8 mouse cellular contexts compared by ENCODE assay signal in the genomic region with DNA sequence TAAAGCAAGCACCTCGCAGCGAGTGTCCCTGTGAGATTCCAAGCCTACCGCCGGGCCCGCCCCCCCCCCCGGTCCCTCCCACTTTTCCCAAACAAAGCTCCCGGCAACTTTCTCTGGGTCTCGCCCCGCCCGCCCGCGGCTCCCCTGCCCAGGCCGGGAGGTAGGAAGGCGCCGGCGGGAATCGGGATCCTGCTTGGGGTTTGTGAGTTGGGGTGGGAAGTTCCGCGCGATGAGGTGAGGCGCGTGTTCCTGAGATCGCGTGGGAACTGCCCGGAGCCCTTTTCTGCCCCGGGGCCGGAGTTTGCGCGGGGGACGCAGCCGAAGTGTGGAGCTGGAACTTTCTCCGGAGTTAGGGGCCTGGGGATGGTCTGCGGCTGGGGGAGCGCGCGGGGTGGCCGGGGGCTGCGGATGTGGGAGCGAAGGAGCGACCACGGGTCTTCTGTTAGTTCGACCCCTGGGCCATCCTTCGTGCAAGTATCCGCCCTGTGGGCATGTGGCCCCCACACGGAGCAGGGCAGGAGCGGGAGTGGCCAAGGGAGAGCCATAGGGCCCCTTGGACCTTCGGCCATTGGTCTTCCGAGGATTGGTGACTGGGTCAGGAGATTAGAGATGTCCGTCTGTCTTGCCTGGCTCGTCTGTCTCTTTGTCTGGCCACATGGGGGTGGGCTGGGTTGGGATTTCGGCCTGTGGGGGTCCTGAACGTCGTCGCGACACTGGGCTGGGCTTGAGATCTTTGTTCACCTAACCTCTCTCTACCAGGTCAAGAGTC. TPM values are rescaled to one million over a fixed set of nuclear protein-coding genes. Genes with fewer than 3 reads are reported as not detected.
DNase-seq lines count a peak whose midpoint lies in the region; ATAC-seq lines count a peak whose summit lies in the region.

A gene (plus strand): TSS at position 81 of the 769 bp plus-strand sequence.

- H3K9ac ChIP-seq in hindbrain, embryonic 14.5 days: peak within 1 kb of the TSS; percentile 78
- H3K9ac ChIP-seq in liver, embryonic 16.5 days (ENCODE audit: low read depth, low read length): peak within 1 kb of the TSS; percentile 51

- H3K4me1 ChIP-seq in forebrain, embryonic 10.5 days: peaks cover 67% of the 10 kb centered on the region
- H3K4me1 ChIP-seq in hindbrain, embryonic 14.5 days (replicated peaks; ENCODE audit: control insufficient read depth, insufficient read depth, low read length): peaks cover 9% of the 10 kb centered on the region
- H3K4me1 ChIP-seq in liver, embryonic 16.5 days (ENCODE audit: control insufficient read depth, low read depth, low read length): peaks cover 19% of the 10 kb centered on the region

- peak within 1 kb of the TSS; percentile 62 for H3K4me2 ChIP-seq in hindbrain, embryonic 14.5 days (replicated peaks)
- peak within 1 kb of the TSS; percentile 65 for H3K4me2 ChIP-seq in liver, embryonic 16.5 days (ENCODE audit: low read depth, low read length)

- H3K4me3 ChIP-seq in forebrain, embryonic 10.5 days: peak within 1 kb of the TSS; percentile 87
- H3K4me3 ChIP-seq in hindbrain, embryonic 14.5 days (replicated peaks; ENCODE audit: low read length): peak within 1 kb of the TSS; percentile 49
- H3K4me3 ChIP-seq in liver, embryonic 16.5 days (ENCODE audit: low read depth, low read length): peak within 1 kb of the TSS; percentile 55

- no peak for DNase-seq in urinary bladder, adult 2 months (ENCODE audit: low spot score)
- DNase-seq in urinary bladder, postnatal 10 days (ENCODE audit: low spot score): no peak
- peak; percentile 83 for DNase-seq in forebrain, embryonic 10.5 days (ENCODE audit: extremely low spot score, low spot score)
- DNase-seq in hindbrain, embryonic 14.5 days (ENCODE audit: low spot score): peak; percentile 38
- DNase-seq in ovary, adult 18-20 months (ENCODE audit: low spot score): peak; percentile 41
- DNase-seq in spleen, postnatal 4 days (ENCODE audit: low spot score in 2 of 2): no peak
- DNase-seq in thymus, postnatal 10 days (ENCODE audit: low spot score in 2 of 2): no peak

- H3K27me3 ChIP-seq in forebrain, embryonic 10.5 days (ENCODE audit: poor library complexity, severe bottlenecking): peaks cover 30% of the 10 kb centered on the region
- peaks cover 15% of the 10 kb centered on the region for H3K27me3 ChIP-seq in hindbrain, embryonic 14.5 days (ENCODE audit: control insufficient read depth, insufficient read depth, low read length)
- peaks cover 19% of the 10 kb centered on the region for H3K27me3 ChIP-seq in liver, embryonic 16.5 days (ENCODE audit: control insufficient read depth, insufficient read depth, low read depth, low read length)

- peak; percentile 36; the same call in 1 of the 2 replicates for ATAC-seq in hindbrain, embryonic 14.5 days (ENCODE audit: low FRiP score)
- peak; percentile 23; the same call in 1 of the 2 replicates for ATAC-seq in liver, embryonic 16.5 days (ENCODE audit: low read depth)

- H3K36me3 ChIP-seq in forebrain, embryonic 10.5 days (replicated peaks): peaks cover 41% of the 10 kb centered on the region
- 0 out of 2 replicates have a peak, but pooled peaks cover 6% of the 10 kb centered on the region for H3K36me3 ChIP-seq in hindbrain, embryonic 14.5 days (replicated peaks; ENCODE audit: control insufficient read depth, insufficient read depth)
- no peaks in the 10 kb centered on the region for H3K36me3 ChIP-seq in liver, embryonic 16.5 days (ENCODE audit: control insufficient read depth, insufficient read depth)

- no peaks in the 10 kb centered on the region; the same call in 1 of the 2 replicates for H3K9me3 ChIP-seq in forebrain, embryonic 10.5 days
- no peaks in the 10 kb centered on the region for H3K9me3 ChIP-seq in hindbrain, embryonic 14.5 days (ENCODE audit: control insufficient read depth, low read length)
- no peaks in the 10 kb centered on the region for H3K9me3 ChIP-seq in liver, embryonic 16.5 days (replicated peaks; ENCODE audit: control insufficient read depth, low read length)

- 1% methylated on average over 52 of the region's 55 CpGs for WGBS in forebrain, embryonic 10.5 days
- WGBS in hindbrain, embryonic 14.5 days: under 1% methylated on average over 52 of the region's 55 CpGs
- 3% methylated on average over 55 of the region's 55 CpGs for WGBS in liver, embryonic 16.5 days (ENCODE audit: insufficient replicate concordance)

- peak within 1 kb of the TSS; percentile 100 for H3K27ac ChIP-seq in forebrain, embryonic 10.5 days
- peak within 1 kb of the TSS; percentile 85 for H3K27ac ChIP-seq in hindbrain, embryonic 14.5 days
- H3K27ac ChIP-seq in liver, embryonic 16.5 days (ENCODE audit: low read length): peak within 1 kb of the TSS; percentile 37; the same call in 1 of the 2 replicates

RNA-seq across cellular contexts. Expression of the gene that starts here (rescaled TPM):
- 29.1 and 29.2 TPM in 2 replicates for polyA plus RNA-seq in urinary bladder, adult 2 months (2012; rRNA removed)
- polyA plus RNA-seq in forebrain, embryonic 10.5 days (2016; fragmentation: Nextera tagmentation; extraction: Ambion mirVana): 337 and 380 TPM in 2 replicates
- 37.7 and 48.0 TPM in 2 replicates for polyA plus RNA-seq in hindbrain, embryonic 14.5 days (2014; fragmentation: Nextera tagmentation; extraction: Ambion mirVana)
- 5.0 and 6.5 TPM in 2 replicates for polyA plus RNA-seq in liver, embryonic 16.5 days (2015; fragmentation: Nextera tagmentation; extraction: Ambion mirVana)

Comparison
In these comparisons a context has a peak if more than half of its experiments do, and no peak if none do; other contexts are left out.
1. DNase-seq: peak in forebrain, embryonic 10.5 days (single experiment), hindbrain, embryonic 14.5 days (single experiment) and ovary, adult 18-20 months (single experiment); none in urinary bladder, adult 2 months (single experiment), urinary bladder, postnatal 10 days (single experiment), spleen, postnatal 4 days (0 of 2) and thymus, postnatal 10 days (0 of 2).
2. H3K27ac ChIP-seq: peak in every context shown above with its lines; median percentile 100 in forebrain, embryonic 10.5 days; 85 in hindbrain, embryonic 14.5 days; 37 in liver, embryonic 16.5 days.
3. Peak in every context shown above with its lines, with median percentiles within 50 percentile points of each other: H3K4me3 ChIP-seq.